Mouse (Mus musculus): ENCODE measurements around the gene Zfp239. TPM values are rescaled to one million over a fixed set of nuclear protein-coding genes. Genes with fewer than 3 reads are reported as not detected.

The Zfp239 gene
- polyA plus RNA-seq, 1 experiment from 2014 or later = 5.1 TPM

DNA sequence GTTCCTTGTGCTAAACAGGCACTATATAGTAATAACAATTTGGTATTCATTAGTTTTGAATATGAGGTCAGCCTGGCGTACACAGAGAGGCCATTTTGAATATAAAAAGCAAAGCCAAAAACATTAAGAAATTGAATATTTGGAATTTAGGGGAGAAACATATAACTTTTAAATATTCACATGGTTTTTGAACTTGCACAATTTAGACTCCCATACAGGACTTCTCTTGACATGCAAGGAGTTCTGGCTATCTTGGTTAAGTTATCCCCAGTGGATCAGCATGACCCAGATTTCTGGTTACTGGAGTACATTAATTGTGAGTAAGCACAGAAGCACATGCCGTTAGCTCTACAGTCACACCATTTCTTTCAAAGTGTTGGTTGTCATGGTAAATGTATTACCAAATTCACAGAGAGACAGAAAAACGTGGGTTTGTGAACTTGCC is 18.5 kb downstream of the Zfp239 start:
- H3K9ac ChIP-seq = peak overlapping the region; percentile 63; the same call in 1 of the 2 replicates
- 39% methylated on average over 3 of the region's 3 CpGs for WGBS

DNA sequence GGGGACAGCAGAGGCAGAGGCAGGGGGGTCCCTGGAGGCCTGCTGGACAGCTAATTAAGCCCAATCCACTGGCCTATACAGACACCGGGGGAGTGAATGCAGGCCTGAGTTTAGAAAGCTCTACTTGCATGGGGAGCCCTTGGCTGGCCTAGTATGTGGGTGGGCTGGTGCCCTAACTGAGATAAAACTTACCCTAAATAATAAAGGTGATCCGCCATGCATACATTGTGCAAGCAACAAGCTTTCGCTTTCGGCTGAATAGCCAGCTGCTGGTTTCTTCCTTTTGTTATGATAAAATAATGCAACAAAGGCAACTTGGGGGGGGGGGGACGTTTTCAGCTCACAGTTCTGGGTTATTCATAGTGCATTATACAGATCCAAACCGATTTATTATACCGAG is 19.3 kb downstream of the Zfp239 start:
- H3K27me3 ChIP-seq (replicated peaks) = no peaks in the 10 kb centered on the region
- no peak overlapping the region for H3K9ac ChIP-seq
- H3K4me2 ChIP-seq (replicated peaks) = no peak overlapping the region
- H3K4me3 ChIP-seq (replicated peaks) = no peak overlapping the region
- no peak overlapping the region for H3K27ac ChIP-seq
- H3K36me3 ChIP-seq = no peaks in the 10 kb centered on the region
- no peak for ATAC-seq
- H3K4me1 ChIP-seq (replicated peaks) = no peaks in the 10 kb centered on the region
- H3K9me3 ChIP-seq = no peaks in the 10 kb centered on the region
- WGBS = 86% methylated on average over 7 of the region's 7 CpGs

More for the DNA sequence above, 18.5 kb downstream of the Zfp239 start:
- Histone ChIP-seq H3K4me3 (replicated peaks) (peak overlapping the region; percentile 51), H3K9me3 (no peaks in the 10 kb centered on the region), H3K27me3 (replicated peaks) (no peaks in the 10 kb centered on the region), H3K4me1 (replicated peaks) (no peaks in the 10 kb centered on the region), H3K4me2 (replicated peaks) (peak overlapping the region; percentile 78), H3K27ac (peak overlapping the region; percentile 99), H3K36me3 (no peaks in the 10 kb centered on the region)
- ATAC-seq = no peak

GRCm38 (mm10) chr6:117881997-117882396 is 20.1 kb downstream of the Zfp239 start:
- WGBS = 73% methylated on average over 7 of the region's 7 CpGs
- no peak overlapping the region for H3K4me3 ChIP-seq (replicated peaks)
- H3K36me3 ChIP-seq = no peaks in the 10 kb centered on the region
- H3K4me2 ChIP-seq (replicated peaks) = no peak overlapping the region
- no peaks in the 10 kb centered on the region for H3K4me1 ChIP-seq (replicated peaks)
- no peaks in the 10 kb centered on the region for H3K27me3 ChIP-seq (replicated peaks)
- no peak overlapping the region for H3K27ac ChIP-seq
- H3K9me3 ChIP-seq = no peaks in the 10 kb centered on the region
- no peak for ATAC-seq
- no peak overlapping the region for H3K9ac ChIP-seq

- Histone ChIP-seq H3K4me3 (replicated peaks) (no peak overlapping the region), H3K9ac (no peak overlapping the region), H3K36me3 (no peaks in the 10 kb centered on the region), H3K4me2 (replicated peaks) (no peak overlapping the region), H3K9me3 (no peaks in the 10 kb centered on the region), H3K27ac (no peak overlapping the region), H3K27me3 (replicated peaks) (no peaks in the 10 kb centered on the region), H3K4me1 (replicated peaks) (no peaks in the 10 kb centered on the region)
- WGBS = 73% methylated on average over 2 of the region's 2 CpGs
- ATAC-seq = no peak
These were observed 24.0 kb downstream of the Zfp239 start for GRCm38 (mm10) chr6:117885943-117886342.

DNA sequence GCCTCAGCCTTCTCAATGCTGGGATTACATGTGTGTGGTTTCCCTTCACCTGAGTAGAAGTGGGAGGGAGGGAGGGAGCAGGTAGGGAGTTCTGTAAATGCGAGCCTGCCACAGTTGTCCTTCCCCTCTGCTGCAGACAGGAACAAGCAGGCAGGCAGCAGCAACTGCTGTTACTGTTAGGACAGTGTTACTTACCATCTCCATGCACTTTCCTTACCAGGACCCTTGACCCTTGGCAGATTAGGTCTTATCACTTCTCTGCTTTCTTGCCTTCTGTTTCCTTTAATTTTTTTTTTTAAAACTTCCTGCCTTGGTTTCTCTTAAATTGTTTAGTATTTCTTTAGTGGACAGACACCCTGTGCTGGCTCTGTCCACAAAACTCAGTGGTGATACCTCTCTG is 26.1 kb downstream of the Zfp239 start:
- no peaks in the 10 kb centered on the region for H3K27me3 ChIP-seq (replicated peaks)
- no peaks in the 10 kb centered on the region; the same call in 1 of the 2 replicates for H3K4me1 ChIP-seq (replicated peaks)
- no peak overlapping the region for H3K4me3 ChIP-seq (replicated peaks)
- no peak for ATAC-seq
- no peak overlapping the region for H3K4me2 ChIP-seq (replicated peaks)
- no peak overlapping the region for H3K9ac ChIP-seq
- no peaks in the 10 kb centered on the region for H3K9me3 ChIP-seq
- WGBS = 29% methylated on average over 1 of the region's 1 CpGs
- no peaks in the 10 kb centered on the region for H3K36me3 ChIP-seq
- H3K27ac ChIP-seq = no peak overlapping the region

- no peaks in the 10 kb centered on the region for H3K36me3 ChIP-seq
- H3K27me3 ChIP-seq (replicated peaks) = no peaks in the 10 kb centered on the region
- no peak overlapping the region for H3K4me2 ChIP-seq (replicated peaks)
- H3K4me3 ChIP-seq (replicated peaks) = no peak overlapping the region
- no peak overlapping the region for H3K9ac ChIP-seq
- 65% methylated on average over 2 of the region's 2 CpGs for WGBS
- no peaks in the 10 kb centered on the region for H3K9me3 ChIP-seq
- no peaks in the 10 kb centered on the region; the same call in 1 of the 2 replicates for H3K4me1 ChIP-seq (replicated peaks)
- no peak overlapping the region for H3K27ac ChIP-seq
- ATAC-seq = peak; percentile 34; the same call in 1 of the 2 replicates
These were observed 26.8 kb downstream of the Zfp239 start for GRCm38 (mm10) chr6:117888642-117889096.

GRCm38 (mm10) chr6:117890257-117890656 is 28.4 kb downstream of the Zfp239 start:
- no peaks in the 10 kb centered on the region for H3K36me3 ChIP-seq
- H3K27ac ChIP-seq = no peak overlapping the region
- no peak overlapping the region for H3K4me3 ChIP-seq (replicated peaks)
- 85% methylated on average over 6 of the region's 6 CpGs for WGBS
- H3K9ac ChIP-seq = no peak overlapping the region
- ATAC-seq = no peak
- no peak overlapping the region for H3K4me2 ChIP-seq (replicated peaks)
- H3K4me1 ChIP-seq (replicated peaks) = no peaks in the 10 kb centered on the region; the same call in 1 of the 2 replicates
- no peaks in the 10 kb centered on the region for H3K9me3 ChIP-seq
- H3K27me3 ChIP-seq (replicated peaks) = no peaks in the 10 kb centered on the region

GRCm38 (mm10) chr6:117891369-117892160 is 29.7 kb downstream of the Zfp239 start:
- no peak overlapping the region for H3K9ac ChIP-seq
- 49% methylated on average over 14 of the region's 14 CpGs for WGBS
- H3K4me2 ChIP-seq (replicated peaks) = peak overlapping the region; percentile 41
- H3K36me3 ChIP-seq = no peaks in the 10 kb centered on the region
- ATAC-seq = peak; percentile 70
- no peaks in the 10 kb centered on the region for H3K9me3 ChIP-seq
- H3K4me3 ChIP-seq (replicated peaks) = no peak overlapping the region
- H3K27me3 ChIP-seq (replicated peaks) = no peaks in the 10 kb centered on the region
- 0 out of 2 replicates have a peak overlapping the region, but pooled peaks have one; percentile 13 for H3K27ac ChIP-seq
- H3K4me1 ChIP-seq (replicated peaks) = no peaks in the 10 kb centered on the region; the same call in 1 of the 2 replicates

- H3K36me3 ChIP-seq = no peaks in the 10 kb centered on the region
- no peak for ATAC-seq
- no peak overlapping the region for H3K4me2 ChIP-seq (replicated peaks)
- H3K4me1 ChIP-seq (replicated peaks) = no peaks in the 10 kb centered on the region; the same call in 1 of the 2 replicates
- H3K27ac ChIP-seq = no peak overlapping the region
- no peaks in the 10 kb centered on the region for H3K9me3 ChIP-seq
- WGBS = 70% methylated on average over 3 of the region's 3 CpGs
- H3K9ac ChIP-seq = no peak overlapping the region
- H3K4me3 ChIP-seq (replicated peaks) = no peak overlapping the region
- H3K27me3 ChIP-seq (replicated peaks) = no peaks in the 10 kb centered on the region
These were observed 30.5 kb downstream of the Zfp239 start for GRCm38 (mm10) chr6:117892386-117892785.

- no peaks in the 10 kb centered on the region; the same call in 1 of the 2 replicates for H3K4me1 ChIP-seq (replicated peaks)
- ATAC-seq = no peak
- no peak overlapping the region for H3K4me2 ChIP-seq (replicated peaks)
- H3K9me3 ChIP-seq = no peaks in the 10 kb centered on the region
- H3K36me3 ChIP-seq = no peaks in the 10 kb centered on the region
- no peaks in the 10 kb centered on the region for H3K27me3 ChIP-seq (replicated peaks)
- no peak overlapping the region for H3K27ac ChIP-seq
- WGBS = 89% methylated on average over 2 of the region's 2 CpGs
- no peak overlapping the region for H3K4me3 ChIP-seq (replicated peaks)
- no peak overlapping the region for H3K9ac ChIP-seq
These were observed 31.5 kb downstream of the Zfp239 start for GRCm38 (mm10) chr6:117893435-117893834.

- no peaks in the 10 kb centered on the region for H3K9me3 ChIP-seq
- H3K9ac ChIP-seq = no peak overlapping the region
- no peaks in the 10 kb centered on the region for H3K27me3 ChIP-seq (replicated peaks)
- no peak overlapping the region for H3K27ac ChIP-seq
- no peak overlapping the region for H3K4me2 ChIP-seq (replicated peaks)
- WGBS = 59% methylated on average over 5 of the region's 5 CpGs
- no peaks in the 10 kb centered on the region for H3K4me1 ChIP-seq (replicated peaks)
- no peaks in the 10 kb centered on the region for H3K36me3 ChIP-seq
- ATAC-seq = peak; percentile 72
- H3K4me3 ChIP-seq (replicated peaks) = no peak overlapping the region
These were observed 35.9 kb downstream of the Zfp239 start for GRCm38 (mm10) chr6:117897800-117898199.

DNA sequence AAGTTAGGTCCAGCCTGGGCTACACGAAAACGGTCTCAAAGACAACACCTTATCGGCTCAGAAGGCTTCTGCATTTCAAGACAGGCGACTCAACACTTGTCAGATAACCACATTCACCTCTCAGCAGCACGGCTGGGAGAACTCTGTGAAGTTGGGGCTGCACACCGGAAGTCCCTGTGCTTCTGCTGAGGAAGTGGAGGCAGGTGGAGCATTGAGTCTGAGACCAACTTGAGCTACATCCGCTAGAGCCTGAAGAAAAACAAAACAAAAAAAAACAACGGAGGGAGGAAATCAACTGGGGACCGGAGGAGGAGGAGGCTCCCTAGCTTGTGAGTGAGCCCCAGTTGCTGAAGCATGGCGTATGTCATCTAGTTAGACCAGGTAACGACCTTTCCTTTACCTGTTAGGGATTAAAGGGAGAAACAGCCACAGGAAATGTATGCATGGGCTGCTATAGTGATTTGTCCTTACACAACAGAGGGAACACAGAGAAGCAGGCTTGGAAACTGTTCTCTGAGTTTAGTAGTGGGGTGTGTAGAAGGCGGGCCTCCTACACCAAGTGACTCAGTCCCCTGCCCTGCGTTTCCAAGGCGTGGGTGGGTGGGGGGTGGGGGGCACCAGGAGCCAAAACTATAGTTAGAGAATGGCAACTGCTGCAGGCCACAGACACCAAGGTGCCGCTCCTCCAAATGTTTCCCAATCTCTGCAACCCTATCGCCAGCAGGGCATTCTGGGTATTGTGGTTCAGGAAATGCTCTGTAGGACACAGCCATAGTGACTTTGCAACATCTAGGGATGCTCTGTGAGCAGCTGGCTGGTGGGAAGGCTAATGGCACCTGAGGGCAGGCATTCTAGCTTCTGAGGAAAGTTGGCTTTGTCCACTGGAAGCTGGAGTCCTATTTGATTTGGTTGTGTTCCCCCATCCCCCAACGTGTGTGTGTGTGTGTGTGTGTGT is 38.5 kb downstream of the Zfp239 start, which contains the start of gene Hnrnpf:
TSS of gene Hnrnpf (plus strand) at position 199 of the 955 bp plus-strand sequence.
- no peak for ATAC-seq

More for the DNA sequence above, 38.5 kb downstream of the Zfp239 start, which contains the start of gene Hnrnpf:
- Histone ChIP-seq H3K27me3 (replicated peaks) (no peaks in the 10 kb centered on the region), H3K4me1 (replicated peaks) (peaks cover 3% of the 10 kb centered on the region; the same call in 1 of the 2 replicates), H3K4me3 (replicated peaks) (no peak within 1 kb of the TSS), H3K4me2 (replicated peaks) (no peak within 1 kb of the TSS), H3K9ac (no peak within 1 kb of the TSS), H3K36me3 (no peaks in the 10 kb centered on the region), H3K9me3 (no peaks in the 10 kb centered on the region), H3K27ac (no peak within 1 kb of the TSS)
- WGBS = 80% methylated on average over 17 of the region's 17 CpGs

All from intestine, embryonic 15.5 days (tissue).